Mouse (Mus musculus) myocyte (in vitro differentiated cells): ENCODE results near the gene Lmo4.

Source experiments
- E2F4 ChIP-seq: IDR thresholded peaks from one replicate; pipeline ENCODE4 v1.6.1; 2011; ENCODE audit warnings: mild to moderate bottlenecking, control low read depth, moderate library complexity; ENCODE audit not compliant: insufficient read depth
- MAX ChIP-seq: IDR thresholded peaks from one replicate; pipeline ENCODE4 v1.6.1; 2011; ENCODE audit warnings: low read depth, mild to moderate bottlenecking, control low read depth
- MYOD1 ChIP-seq, 3 experiments: IDR thresholded peaks; one replicate each; pipeline ENCODE4 v1.6.1; 2011; ENCODE audit warnings: control low read depth in 2 of 3, low read depth in 2 of 3, mild to moderate bottlenecking in 2 of 3, moderate library complexity in 1 of 3; ENCODE audit not compliant: insufficient read length in 2 of 3, control insufficient read depth in 1 of 3
- POLR2A ChIP-seq: IDR thresholded peaks from one replicate; pipeline ENCODE4 v1.6.1; 2011; ENCODE audit warnings: low read depth, mild to moderate bottlenecking, control low read depth, moderate library complexity; ENCODE audit not compliant: insufficient read length
- POLR2AphosphoS2 ChIP-seq: IDR thresholded peaks from one replicate; pipeline ENCODE4 v1.6.1; 2011; ENCODE audit warnings: low read depth, control low read depth; ENCODE audit not compliant: insufficient read length
- SRF ChIP-seq: IDR thresholded peaks from one replicate; pipeline ENCODE4 v1.6.1; 2011; ENCODE audit warnings: low read depth; ENCODE audit not compliant: control insufficient read depth, insufficient read length
- TCF3 ChIP-seq: IDR thresholded peaks from one replicate; pipeline ENCODE4 v1.6.1; 2011; ENCODE audit warnings: low read depth, control low read depth; ENCODE audit not compliant: insufficient read length

GRCm38 (mm10) chr3:144138659-144139058 is 66.4 kb downstream of the Lmo4 start:
- TF ChIP-seq E2F4 (no peak), POLR2A (no peak), TCF3 (no peak), MAX (no peak), MYOD1 (IDR thresholded peaks at IDR 0.05; ENCODE audit: control insufficient read depth in 1 of 3, insufficient read length in 2 of 3, low read depth in 2 of 3) (no peak), POLR2AphosphoS2 (no peak), SRF (no peak)
